Mouse (Mus musculus) v-Abl transformed pro-B cells (cell line): ENCODE data around the gene Vat1l.

Experiments used
- in situ Hi-C, 2 experiments: fragments of 400-800 bp; cut with MboI; formaldehyde crosslinking; loops; one replicate each; pipeline ENCODE4 v1.15.1; 2025; ENCODE audit not compliant: unreplicated experiment in 2 of 2

Vat1l gene

DNA sequence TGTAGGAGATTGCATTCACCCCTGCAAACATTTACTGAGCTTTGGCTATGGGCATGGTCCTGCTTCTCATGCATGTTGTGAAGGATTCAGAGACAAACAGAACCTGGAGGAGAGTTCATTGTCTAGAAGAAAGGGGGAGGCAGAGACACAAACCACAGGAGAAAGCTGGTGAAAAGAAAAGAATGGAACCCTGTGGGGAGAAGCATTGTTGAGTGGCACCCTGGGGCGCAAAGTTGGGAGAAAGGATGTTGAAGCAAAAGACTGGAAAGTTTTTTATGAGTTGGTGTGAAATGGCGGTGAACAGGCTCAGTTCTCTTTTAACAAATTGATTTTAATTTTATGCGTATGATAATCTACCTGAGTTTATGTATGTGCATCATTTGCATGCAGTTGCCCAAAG lies 178.8 kb downstream of the Vat1l start:
- in situ Hi-C loops, result no loop called here

DNA sequence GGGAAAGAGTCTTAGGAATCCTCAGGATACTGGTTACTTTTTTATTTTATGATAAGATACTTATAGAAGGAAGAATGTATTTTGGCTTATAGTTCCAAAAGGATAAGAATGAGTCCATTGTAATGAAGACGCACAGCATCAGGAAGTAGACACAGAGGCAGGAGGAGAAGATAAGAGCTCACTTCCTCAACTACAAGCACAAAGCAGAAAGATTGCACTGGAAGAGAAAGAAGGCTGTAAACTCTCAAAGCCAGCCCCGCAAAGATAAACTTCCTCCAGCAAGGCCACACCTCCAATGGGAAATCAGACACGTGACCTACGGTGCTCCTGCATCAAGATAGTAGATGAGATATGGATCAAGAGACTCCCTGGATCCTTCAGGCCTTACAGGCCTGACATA lies 182.1 kb downstream of the Vat1l start:
- in situ Hi-C loops, result no loop called here

DNA sequence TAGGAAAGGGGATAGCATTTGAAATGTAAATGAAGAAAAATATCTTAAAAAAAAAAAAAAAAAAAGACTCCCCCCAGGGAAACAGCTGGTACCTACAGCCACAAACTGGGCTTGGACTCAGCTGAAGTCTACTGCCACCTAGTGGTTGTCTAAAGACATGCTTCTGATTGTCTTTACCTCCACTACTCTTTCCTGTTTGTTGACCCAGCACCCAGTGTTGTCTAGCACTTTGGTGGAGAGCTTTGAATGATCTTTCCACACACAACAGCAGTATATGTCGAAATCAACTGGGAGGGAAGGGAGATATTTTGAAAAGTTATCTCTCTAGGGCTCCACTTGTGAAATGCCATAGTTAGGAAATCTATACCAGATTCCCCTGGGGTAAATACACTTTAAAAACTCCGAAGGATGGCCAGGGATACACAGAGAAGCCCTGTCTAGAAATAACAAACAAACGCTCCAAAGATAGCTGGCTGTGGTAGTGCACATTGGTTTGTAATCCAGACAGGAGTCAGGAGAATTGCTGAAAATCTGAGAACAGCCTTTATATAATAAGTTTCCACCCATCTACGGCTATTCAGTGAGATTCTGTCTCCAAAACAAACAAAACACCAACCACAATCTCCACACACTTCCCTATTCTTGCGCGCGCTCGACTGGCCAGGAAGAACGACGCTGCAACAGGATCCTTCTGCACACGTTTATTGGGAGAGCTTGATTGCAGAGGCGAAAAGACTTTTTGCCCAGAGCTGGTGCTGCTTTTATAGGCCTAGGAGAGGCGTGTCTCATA lies 185.2 kb downstream of the Vat1l start:
- in situ Hi-C loops, result no loop called here

DNA sequence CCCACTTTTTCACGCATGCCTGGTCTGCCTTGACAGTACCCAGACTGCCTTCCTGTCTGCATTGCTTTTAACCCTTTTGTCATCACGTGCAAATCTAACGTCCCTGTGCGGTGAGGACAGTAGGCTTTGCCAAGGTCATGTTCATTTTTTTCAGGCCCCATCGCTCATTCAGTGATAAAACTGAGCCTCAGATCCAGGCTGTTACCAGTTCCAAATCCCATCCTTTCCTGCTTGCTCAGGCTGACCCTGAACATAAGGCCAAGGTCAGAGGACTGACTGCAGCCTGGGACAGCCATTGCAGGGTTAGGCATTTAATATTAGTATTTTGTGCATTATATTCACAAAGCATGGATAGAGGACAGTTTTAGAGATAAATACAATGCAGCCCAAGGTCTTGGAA lies 192.9 kb downstream of the Vat1l start:
- in situ Hi-C loops, result no loop called here

DNA sequence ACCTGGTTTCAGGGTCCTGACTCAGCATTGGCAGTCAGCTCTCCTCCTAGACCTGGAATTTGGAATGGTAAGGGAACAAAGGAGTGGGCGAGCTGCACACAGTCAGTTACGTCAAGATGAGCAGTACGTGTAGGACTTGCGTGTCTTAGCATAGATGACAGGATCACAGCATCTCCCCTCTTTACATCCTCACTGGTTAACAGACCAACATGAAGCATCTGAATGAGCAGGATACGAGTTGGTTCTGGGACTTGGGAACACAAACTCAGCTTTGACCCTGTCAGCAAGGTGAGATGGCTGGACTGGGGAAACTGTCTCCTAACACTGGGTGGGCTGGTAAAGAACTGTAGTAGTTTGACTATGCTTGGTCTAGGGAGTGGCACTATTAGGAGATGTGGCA lies 193.9 kb downstream of the Vat1l start:
- in situ Hi-C loops, result no loop called here

DNA sequence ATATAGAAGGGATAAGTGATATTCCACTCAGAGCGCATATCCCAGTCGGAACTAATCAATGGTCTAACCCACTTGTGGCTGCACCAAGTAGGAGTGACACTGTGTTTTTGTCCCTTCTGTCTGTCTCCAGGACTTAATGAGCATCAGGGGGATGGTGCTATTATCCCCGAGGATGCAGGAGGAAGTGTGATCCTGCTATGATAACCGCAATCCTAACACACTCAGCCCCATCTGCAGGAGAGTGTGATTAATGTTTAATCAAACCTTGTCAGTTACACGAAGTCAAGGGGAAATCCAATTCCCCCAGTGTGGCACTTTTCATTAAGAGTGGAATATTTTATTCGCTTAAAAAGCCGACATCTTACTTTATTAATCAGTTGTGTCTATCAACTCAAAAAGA lies 196.3 kb downstream of the Vat1l start:
- in situ Hi-C loops, result no loop called here

DNA sequence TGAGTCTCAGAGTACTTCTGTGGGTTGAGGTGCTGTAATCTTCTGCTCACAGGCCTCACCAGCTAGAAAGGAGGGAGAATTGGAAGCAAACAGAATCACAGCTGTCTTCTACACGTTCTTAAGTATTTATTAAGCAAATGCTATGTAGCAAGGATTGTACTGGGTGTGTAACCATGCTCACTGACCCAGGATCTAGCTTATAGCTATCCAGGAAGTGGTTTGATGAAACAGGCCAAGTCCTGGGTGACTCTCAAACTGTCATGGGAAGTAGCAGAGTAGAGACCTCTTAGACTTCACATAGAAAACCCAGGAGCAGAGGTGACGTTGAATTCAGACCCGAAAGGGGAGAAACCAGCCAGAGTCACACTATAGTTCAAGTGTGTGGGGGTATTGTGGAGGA lies 206.0 kb downstream of the Vat1l start:
- in situ Hi-C loops, result no loop called here

DNA sequence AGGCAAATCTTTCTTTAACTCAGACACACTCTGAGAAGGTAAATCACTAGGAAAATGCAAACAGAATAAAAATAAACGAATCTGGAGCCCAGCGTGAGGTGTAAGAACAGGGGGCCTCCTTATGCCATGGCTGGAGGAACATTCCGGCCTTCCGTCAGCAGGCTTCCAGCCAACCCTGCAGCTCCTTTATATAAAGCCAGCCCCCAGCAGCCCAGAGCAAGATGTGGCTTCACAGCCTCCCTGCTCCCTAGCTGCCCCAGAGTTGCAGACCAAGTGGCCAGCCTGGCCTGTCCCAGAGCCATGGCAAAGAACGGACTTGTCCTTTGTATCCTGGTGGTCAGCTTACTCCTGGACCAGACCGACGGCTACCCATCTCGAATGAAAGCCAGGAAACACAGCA lies 212.4 kb downstream of the Vat1l start, which contains the start of gene Clec3a:
Clec3a (plus strand) TSS at position 301 of the 400 bp plus-strand sequence.
- in situ Hi-C loops, result no loop called here

DNA sequence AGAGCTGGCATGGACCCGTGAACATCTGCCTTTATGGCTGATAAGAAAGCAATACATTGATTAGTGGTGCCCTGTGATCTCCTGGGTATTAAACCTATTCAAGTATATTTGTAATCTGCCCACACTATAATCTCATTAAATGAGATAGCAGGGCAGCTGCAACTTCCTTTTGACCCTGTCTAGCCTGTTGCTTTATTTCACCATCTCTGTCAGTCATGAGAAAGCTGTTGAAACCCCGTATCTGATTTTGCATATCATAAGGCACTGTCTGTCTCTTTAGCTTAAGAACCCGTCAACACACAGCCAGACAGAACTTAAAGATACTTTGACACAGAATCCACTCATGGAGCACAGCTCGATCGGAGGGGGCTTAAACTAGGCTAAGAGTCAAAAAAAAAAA lies 213.1 kb downstream of the Vat1l start:
- in situ Hi-C loops, result no loop called here

DNA sequence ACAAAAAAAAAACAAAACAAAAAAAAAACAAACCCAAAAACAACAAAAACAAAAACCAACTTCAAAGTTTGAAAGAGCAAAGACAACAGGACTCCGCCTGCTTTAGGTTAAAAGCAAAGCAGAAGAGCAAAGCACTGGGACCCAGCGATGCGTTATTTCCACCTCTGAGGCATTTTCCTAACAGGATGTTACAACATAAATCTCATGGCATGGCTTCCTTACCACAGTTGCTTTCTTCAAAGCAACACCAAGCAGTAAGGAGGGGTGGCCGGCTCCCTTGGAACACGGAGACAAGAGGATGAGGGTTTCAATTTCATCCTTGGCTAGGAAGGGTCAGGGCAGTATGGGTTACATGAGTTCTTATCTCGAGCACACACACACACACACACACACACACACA lies 213.5 kb downstream of the Vat1l start:
- in situ Hi-C loops, result no loop called here

DNA sequence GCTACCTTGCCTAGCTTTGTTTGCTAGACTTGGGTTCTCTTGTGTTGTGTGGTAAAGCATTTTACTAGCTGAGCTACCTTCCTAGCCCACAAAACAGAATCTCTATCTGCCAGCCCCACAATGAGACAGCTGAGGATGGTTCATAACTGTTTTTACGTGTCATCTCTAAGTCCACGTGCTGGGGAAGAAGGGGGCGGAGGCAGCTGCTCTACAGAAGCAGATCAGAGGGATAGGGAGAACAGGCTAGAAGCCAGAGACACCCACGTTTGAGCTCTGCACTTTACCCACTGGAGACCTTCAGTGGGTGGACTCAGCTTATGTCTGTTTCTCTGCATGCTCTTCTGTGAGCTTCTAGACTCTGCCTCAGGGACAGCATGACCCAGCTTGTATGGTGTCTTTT lies 216.1 kb downstream of the Vat1l start:
- in situ Hi-C loops, result no loop called here
